Mouse (Mus musculus) heart, embryonic 10.5 days (tissue): ENCODE measurements around the gene Uts2r. TPM values are rescaled to one million over a fixed set of nuclear protein-coding genes. Genes with fewer than 3 reads are reported as not detected.

Source experiments
- DNase-seq: peaks from one replicate; pipeline ENCODE4 v3.0.0-alpha.2; 2017; ENCODE audit warnings: low spot score
- H3K27ac ChIP-seq: fragments of 300-500 bp; sonication (generic); 2 replicates; pipeline ENCODE4 v1.5.1; 2016; ENCODE audit warnings: mild to moderate bottlenecking
- H3K27me3 ChIP-seq: fragments of 300-500 bp; sonication (generic); 2 replicates; pipeline ENCODE4 v1.6.1; 2016; ENCODE audit warnings: mild to moderate bottlenecking; ENCODE audit not compliant: poor library complexity, insufficient read depth, severe bottlenecking
- H3K36me3 ChIP-seq: fragments of 300-500 bp; sonication (generic); 2 replicates; pipeline ENCODE4 v1.6.1; 2016; ENCODE audit warnings: mild to moderate bottlenecking, moderate library complexity
- H3K4me1 ChIP-seq: fragments of 300-500 bp; sonication (generic); 2 replicates; pipeline ENCODE4 v1.6.1; 2016; ENCODE audit warnings: mild to moderate bottlenecking
- H3K4me3 ChIP-seq: fragments of 300-500 bp; sonication (generic); 2 replicates; pipeline ENCODE4 v1.5.1; 2016; ENCODE audit warnings: mild to moderate bottlenecking, moderate library complexity
- H3K9me3 ChIP-seq: fragments of 300-500 bp; sonication (generic); 2 replicates; pipeline ENCODE4 v1.6.1; 2016; ENCODE audit warnings: mild to moderate bottlenecking, moderate library complexity
- WGBS: fragments of 180-500 bp; shearing (Covaris S2); methylation state at CpG from one replicate; pipeline ENCODE4 v1.1.7; 2016; 5-methylcytosine and 5-hydroxymethylcytosine counted together
- polyA plus RNA-seq: library from polyadenylated mRNA; unstranded; fragments of >200 nt; fragmentation: Nextera tagmentation; extraction: Ambion mirVana; gene quantifications from 2 replicates; pipeline ENCODE4 v1.2.1, GENCODE M21; 2016

The Uts2r gene
- 0.08 TPM in 1 of 2 replicates, not detected in the other for polyA plus RNA-seq

DNA sequence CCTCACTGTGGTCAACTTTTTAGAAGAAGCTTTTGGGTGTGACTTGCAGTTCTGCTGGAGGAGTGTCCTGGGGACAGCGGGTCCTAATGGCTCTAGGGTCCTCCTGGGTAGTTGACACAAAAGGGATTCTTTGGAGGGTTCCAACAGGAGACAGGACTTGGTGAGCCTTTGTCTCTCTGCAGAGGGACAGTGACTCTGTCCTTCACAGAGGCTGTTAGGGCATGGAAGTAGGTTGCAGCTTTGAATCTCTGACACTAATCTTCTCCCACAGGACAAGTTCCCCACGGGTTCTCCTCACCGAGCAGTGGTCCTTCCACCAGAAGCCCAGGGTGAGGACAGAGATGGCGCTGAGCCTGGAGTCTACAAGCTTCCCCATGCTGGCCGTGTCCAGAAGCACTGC, at the start of gene Uts2r:
Gene Uts2r (plus strand): TSS at position 301 of the 400 bp plus-strand sequence.
- H3K4me3 ChIP-seq: no peak within 1 kb of the TSS
- WGBS: 86% methylated on average over 5 of the region's 5 CpGs
- no peaks in the 10 kb centered on the region for H3K9me3 ChIP-seq
- no peak within 1 kb of the TSS for H3K27ac ChIP-seq
- H3K27me3 ChIP-seq: peaks cover 48% of the 10 kb centered on the region
- DNase-seq: no peak
- H3K4me1 ChIP-seq: peaks cover 21% of the 10 kb centered on the region
- H3K36me3 ChIP-seq: no peaks in the 10 kb centered on the region

DNA sequence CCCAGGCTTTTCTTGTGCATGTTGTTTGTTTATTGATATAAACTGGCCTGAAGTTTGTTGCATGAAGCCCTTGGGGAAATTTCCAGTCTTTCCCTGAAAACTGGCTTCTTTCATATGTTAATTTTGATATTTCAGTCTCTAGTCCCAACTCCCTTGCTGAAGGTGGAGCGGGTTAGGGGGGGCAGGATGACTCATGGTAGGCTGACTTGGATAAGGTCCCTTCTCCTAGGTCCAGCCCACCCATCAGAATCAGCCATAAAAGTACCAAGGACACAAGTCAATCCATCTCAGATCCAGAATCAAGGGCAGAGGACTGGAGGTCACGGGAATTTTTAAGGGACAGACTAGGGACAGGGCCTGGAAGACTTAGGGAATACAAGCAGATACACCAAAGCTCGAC, 49.0 kb upstream of the Uts2r start:
- WGBS: 78% methylated on average over 3 of the region's 3 CpGs
- DNase-seq: no peak
- H3K4me1 ChIP-seq: peaks cover 23% of the 10 kb centered on the region
- H3K9me3 ChIP-seq: no peaks in the 10 kb centered on the region
- no peak overlapping the region for H3K4me3 ChIP-seq
- no peaks in the 10 kb centered on the region for H3K36me3 ChIP-seq
- H3K27me3 ChIP-seq: peaks cover under 1% of the 10 kb centered on the region; the same call in 1 of the 2 replicates
- no peak overlapping the region for H3K27ac ChIP-seq

- peaks cover 23% of the 10 kb centered on the region for H3K4me1 ChIP-seq
- 0 out of 2 replicates have a peak overlapping the region, but pooled peaks have one; percentile 29 for H3K27ac ChIP-seq
- H3K9me3 ChIP-seq: no peaks in the 10 kb centered on the region
- DNase-seq: no peak
- H3K27me3 ChIP-seq: peaks cover 6% of the 10 kb centered on the region
- no peaks in the 10 kb centered on the region for H3K36me3 ChIP-seq
- WGBS: 83% methylated on average over 1 of the region's 1 CpGs
- H3K4me3 ChIP-seq: no peak overlapping the region
Measured at GRCm38 (mm10) chr11:121111601-121112000, 48.5 kb upstream of the Uts2r start.

- no peaks in the 10 kb centered on the region for H3K9me3 ChIP-seq
- no peaks in the 10 kb centered on the region for H3K36me3 ChIP-seq
- H3K4me3 ChIP-seq: no peak overlapping the region
- peaks cover 23% of the 10 kb centered on the region for H3K4me1 ChIP-seq
- DNase-seq: no peak
- H3K27me3 ChIP-seq: peaks cover 13% of the 10 kb centered on the region
- no peak overlapping the region for H3K27ac ChIP-seq
- 80% methylated on average over 5 of the region's 5 CpGs for WGBS
Measured at GRCm38 (mm10) chr11:121112091-121112775, 47.8 kb upstream of the Uts2r start.

GRCm38 (mm10) chr11:121118106-121118505, 42.0 kb upstream of the Uts2r start:
- Histone ChIP-seq H3K9me3 (no peaks in the 10 kb centered on the region), H3K27ac (0 out of 2 replicates have a peak overlapping the region, but pooled peaks have one; percentile 11), H3K27me3 (peaks cover 21% of the 10 kb centered on the region), H3K36me3 (no peaks in the 10 kb centered on the region), H3K4me3 (no peak overlapping the region), H3K4me1 (peaks cover 14% of the 10 kb centered on the region)
- WGBS: 91% methylated on average over 18 of the region's 18 CpGs
- DNase-seq: peak; percentile 64

- DNase-seq: peak; percentile 35
- Histone ChIP-seq H3K36me3 (no peaks in the 10 kb centered on the region), H3K4me3 (no peak within 1 kb of the TSS), H3K9me3 (no peaks in the 10 kb centered on the region), H3K27ac (0 out of 2 replicates have a peak within 1 kb of the TSS, but pooled peaks have one; percentile 11), H3K27me3 (peaks cover 21% of the 10 kb centered on the region), H3K4me1 (peaks cover 14% of the 10 kb centered on the region)
- 83% methylated on average over 3 of the region's 3 CpGs for WGBS
Measured at GRCm38 (mm10) chr11:121118577-121118976, 41.5 kb upstream of the Uts2r start, which contains the start of gene Tex19.2. TSS of gene Tex19.2 (minus strand) at chr11:121118677.

DNA sequence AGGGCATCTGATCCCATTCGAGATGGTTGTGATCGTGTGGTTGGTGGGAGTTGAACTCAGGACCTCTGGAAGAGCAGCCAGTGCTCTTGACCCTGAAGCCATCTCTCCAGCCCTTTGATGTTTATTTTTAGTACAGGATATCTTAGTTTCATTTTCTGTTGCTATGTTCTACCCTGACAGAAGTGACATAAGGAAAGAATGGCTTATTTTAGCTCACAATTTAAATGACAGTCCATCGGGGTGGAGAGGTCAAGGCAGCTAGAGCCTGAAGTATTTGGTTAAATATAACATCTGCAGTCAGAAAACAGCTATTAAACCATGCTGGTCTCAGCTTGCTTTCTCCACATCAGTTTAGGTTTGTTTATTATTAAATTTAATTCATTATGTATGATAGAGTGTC, 38.9 kb upstream of the Uts2r start:
- Histone ChIP-seq H3K27ac (peak overlapping the region; percentile 75), H3K4me1 (peaks cover 18% of the 10 kb centered on the region), H3K27me3 (peaks cover 19% of the 10 kb centered on the region), H3K9me3 (no peaks in the 10 kb centered on the region), H3K36me3 (no peaks in the 10 kb centered on the region), H3K4me3 (no peak overlapping the region)
- DNase-seq: no peak
- WGBS: 65% methylated on average over 3 of the region's 3 CpGs

- DNase-seq: no peak
- Histone ChIP-seq H3K9me3 (no peaks in the 10 kb centered on the region), H3K27ac (peak overlapping the region; percentile 75), H3K36me3 (no peaks in the 10 kb centered on the region), H3K4me1 (peaks cover 20% of the 10 kb centered on the region), H3K27me3 (peaks cover 9% of the 10 kb centered on the region), H3K4me3 (no peak overlapping the region)
- 10% methylated on average over 2 of the region's 2 CpGs for WGBS
Measured at GRCm38 (mm10) chr11:121122024-121122670, 37.9 kb upstream of the Uts2r start.

GRCm38 (mm10) chr11:121123438-121123837, 36.6 kb upstream of the Uts2r start:
- H3K36me3 ChIP-seq: no peaks in the 10 kb centered on the region
- H3K4me1 ChIP-seq: peaks cover 18% of the 10 kb centered on the region
- WGBS: 86% methylated on average over 4 of the region's 4 CpGs
- no peak overlapping the region for H3K27ac ChIP-seq
- H3K4me3 ChIP-seq: no peak overlapping the region
- no peaks in the 10 kb centered on the region for H3K27me3 ChIP-seq
- H3K9me3 ChIP-seq: no peaks in the 10 kb centered on the region
- DNase-seq: no peak

DNA sequence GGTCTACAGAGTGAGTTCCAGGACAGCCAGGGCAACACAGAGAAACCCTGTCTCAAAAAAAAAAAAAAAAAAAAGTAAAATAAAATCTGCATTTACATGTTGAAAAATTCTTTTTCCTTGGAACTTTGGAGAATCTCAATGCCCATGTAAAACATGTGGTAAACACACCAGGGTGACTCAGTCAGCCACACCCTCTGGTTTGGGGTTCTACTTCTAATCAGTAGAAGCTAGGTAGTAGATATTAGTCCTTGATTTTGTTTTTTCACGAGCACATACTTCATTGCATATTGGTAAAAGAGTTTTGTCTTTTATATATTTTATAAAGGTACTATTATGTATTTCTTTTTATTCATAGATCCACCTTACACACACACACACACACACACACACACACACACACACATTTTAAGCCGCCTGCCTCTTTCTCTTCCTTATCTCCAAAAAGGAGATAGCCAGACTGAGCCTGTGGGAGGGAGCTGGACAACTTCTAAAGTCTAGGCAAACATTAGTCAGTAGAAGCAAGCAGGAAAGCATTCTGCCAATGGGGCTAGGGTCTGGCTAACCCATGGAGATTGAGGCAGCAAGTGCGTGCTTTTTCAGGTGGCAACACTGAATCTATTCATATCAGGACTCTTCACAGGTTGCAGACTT, 34.4 kb upstream of the Uts2r start:
- no peak for DNase-seq
- Histone ChIP-seq H3K27ac (no peak overlapping the region), H3K4me3 (no peak overlapping the region), H3K9me3 (no peaks in the 10 kb centered on the region), H3K27me3 (no peaks in the 10 kb centered on the region), H3K4me1 (peaks cover 18% of the 10 kb centered on the region), H3K36me3 (no peaks in the 10 kb centered on the region)
- 44% methylated on average over 3 of the region's 3 CpGs for WGBS

DNA sequence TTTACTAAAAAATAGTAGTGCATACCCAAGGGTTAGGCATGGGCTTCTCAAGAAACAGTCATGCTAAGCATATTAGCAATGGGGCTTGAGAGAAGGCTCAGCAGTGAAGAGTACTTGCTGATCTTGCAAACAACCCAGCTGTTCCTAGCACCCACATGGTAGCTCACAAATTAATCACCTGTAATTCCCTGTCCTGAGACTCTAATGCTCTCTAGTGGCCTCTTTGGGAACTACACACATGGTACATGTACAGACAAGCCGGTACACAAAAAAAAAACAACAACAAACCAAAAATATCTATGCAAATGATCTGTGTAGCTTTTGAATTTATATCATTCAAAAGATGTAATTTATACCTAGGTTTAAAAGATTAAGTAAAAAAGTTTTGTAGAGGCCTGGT, 33.7 kb upstream of the Uts2r start:
- Histone ChIP-seq H3K36me3 (no peaks in the 10 kb centered on the region), H3K4me1 (peaks cover 18% of the 10 kb centered on the region), H3K27me3 (no peaks in the 10 kb centered on the region), H3K27ac (no peak overlapping the region), H3K9me3 (no peaks in the 10 kb centered on the region), H3K4me3 (no peak overlapping the region)
- 72% methylated on average over 1 of the region's 1 CpGs for WGBS
- no peak for DNase-seq

DNA sequence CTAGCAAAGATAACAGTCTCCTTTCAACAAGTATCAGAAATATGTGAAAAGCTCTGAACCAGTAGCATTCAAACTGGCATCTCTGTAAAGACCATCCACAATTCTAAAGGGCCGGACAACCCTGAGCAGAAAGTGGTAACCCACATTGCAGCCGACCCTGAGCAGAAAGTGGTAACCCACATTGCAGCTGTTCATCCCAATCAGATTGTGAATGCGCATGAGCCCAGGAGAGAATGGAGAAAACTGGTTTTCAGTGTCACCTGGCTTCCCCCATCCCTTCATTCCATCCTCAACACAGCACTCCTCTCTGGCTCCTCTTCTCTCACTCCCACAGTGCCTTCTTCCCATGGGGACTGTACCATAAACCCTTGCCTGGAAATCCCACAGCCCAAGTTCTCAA, 32.6 kb upstream of the Uts2r start:
- WGBS: 87% methylated on average over 3 of the region's 3 CpGs
- Histone ChIP-seq H3K9me3 (no peaks in the 10 kb centered on the region), H3K27me3 (no peaks in the 10 kb centered on the region), H3K4me1 (peaks cover 8% of the 10 kb centered on the region), H3K4me3 (no peak overlapping the region), H3K36me3 (no peaks in the 10 kb centered on the region), H3K27ac (no peak overlapping the region)
- no peak for DNase-seq

DNA sequence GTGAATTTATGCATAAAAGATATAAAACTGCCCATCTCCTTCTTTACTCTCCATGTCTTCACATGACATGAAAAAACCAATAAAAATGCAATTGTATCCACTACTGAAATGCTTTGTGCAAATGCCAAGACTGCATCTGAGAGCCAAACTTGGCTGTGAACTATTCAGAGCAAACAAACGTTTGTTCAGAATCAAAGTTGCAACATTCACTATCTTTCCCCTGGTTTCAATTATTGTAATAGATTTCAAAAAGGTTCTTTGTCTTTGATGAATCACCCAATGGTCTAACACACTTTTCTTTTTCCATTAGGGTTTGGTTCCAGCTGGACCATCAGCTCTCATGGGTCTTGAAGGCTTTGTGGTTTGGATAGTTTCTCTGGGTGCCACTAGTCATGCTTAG, 30.5 kb upstream of the Uts2r start:
- no peaks in the 10 kb centered on the region for H3K36me3 ChIP-seq
- H3K4me3 ChIP-seq: no peak overlapping the region
- 72% methylated on average over 1 of the region's 1 CpGs for WGBS
- H3K9me3 ChIP-seq: no peaks in the 10 kb centered on the region
- DNase-seq: no peak
- peaks cover 7% of the 10 kb centered on the region for H3K4me1 ChIP-seq
- H3K27me3 ChIP-seq: no peaks in the 10 kb centered on the region
- H3K27ac ChIP-seq: no peak overlapping the region
